Mouse (Mus musculus) forebrain, embryonic 13.5 days (tissue): ENCODE measurements around the gene Cdc42bpa. TPM values are rescaled to one million over a fixed set of nuclear protein-coding genes. Genes with fewer than 3 reads are reported as not detected.

Experiments used
- ATAC-seq: fragments of 200-750 bp; cut with Nextera tagmentation; 2 replicates; pipeline ENCODE4 v1.8.0; 2017
- H3K27ac ChIP-seq: fragments of 300-500 bp; sonication (generic); 2 replicates; pipeline ENCODE4 v1.5.1; 2015; ENCODE audit warnings: inconsistent platforms, mild to moderate bottlenecking, moderate library complexity
- H3K27me3 ChIP-seq: fragments of 300-500 bp; sonication (generic); 2 replicates; pipeline ENCODE4 v1.6.1; 2015; ENCODE audit warnings: mild to moderate bottlenecking, inconsistent platforms
- H3K36me3 ChIP-seq: fragments of 300-500 bp; sonication (generic); 2 replicates; pipeline ENCODE4 v1.6.1; 2015; ENCODE audit warnings: mild to moderate bottlenecking, inconsistent platforms; ENCODE audit not compliant: poor library complexity, severe bottlenecking
- H3K4me1 ChIP-seq: fragments of 300-500 bp; sonication (generic); 2 replicates; pipeline ENCODE4 v1.6.1; 2015; ENCODE audit warnings: inconsistent platforms
- H3K4me2 ChIP-seq: fragments of 300-500 bp; sonication (generic); 2 replicates; pipeline ENCODE4 v1.6.1; 2015; ENCODE audit warnings: inconsistent platforms, mild to moderate bottlenecking, moderate library complexity
- H3K4me3 ChIP-seq: fragments of 300-500 bp; sonication (generic); 2 replicates; pipeline ENCODE4 v1.5.1; 2015; ENCODE audit warnings: mild to moderate bottlenecking, inconsistent platforms
- H3K9ac ChIP-seq: fragments of 300-500 bp; sonication (generic); 2 replicates; pipeline ENCODE4 v1.6.1; 2015; ENCODE audit warnings: mild to moderate bottlenecking, inconsistent platforms
- H3K9me3 ChIP-seq: fragments of 300-500 bp; sonication (generic); replicated peaks from 2 replicates; pipeline ENCODE4 v1.6.1; 2016; ENCODE audit warnings: inconsistent platforms
- WGBS: fragments of 180-500 bp; shearing (Covaris S2); methylation state at CpG from one replicate; pipeline ENCODE4 v1.1.7; 2015; 5-methylcytosine and 5-hydroxymethylcytosine counted together
- polyA plus RNA-seq: library from polyadenylated mRNA; unstranded; fragments of >200 nt; fragmentation: Nextera tagmentation; extraction: Ambion mirVana; gene quantifications from 2 replicates; pipeline ENCODE4 v1.2.1, GENCODE M21; 2015

Gene Cdc42bpa
- polyA plus RNA-seq, 1 experiment from 2014 or later, result 22.0 TPM

DNA sequence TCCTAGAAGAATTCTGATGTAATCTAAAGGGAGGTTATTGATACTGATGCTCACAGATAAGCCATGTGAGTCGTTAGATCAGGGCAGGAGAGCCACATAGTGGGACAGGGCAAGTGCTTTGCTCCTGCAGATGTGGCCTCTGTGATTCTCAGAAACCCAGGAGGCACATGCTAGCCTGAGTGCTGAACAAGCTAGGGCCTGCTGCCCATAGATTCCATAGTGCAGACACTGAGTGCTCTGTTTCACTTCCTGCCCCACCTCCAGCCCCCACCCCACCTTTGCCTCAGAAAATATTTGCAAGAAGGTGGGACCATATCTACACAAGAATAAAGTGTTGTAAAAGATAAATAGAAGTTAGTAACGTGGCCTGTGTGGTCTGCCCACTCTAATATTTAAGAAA lies 198.4 kb downstream of the Cdc42bpa start:
- Histone ChIP-seq H3K36me3 (peaks cover 46% of the 10 kb centered on the region), H3K9me3 (no peaks in the 10 kb centered on the region), H3K9ac (no peak overlapping the region), H3K27me3 (no peaks in the 10 kb centered on the region), H3K4me2 (no peak overlapping the region), H3K4me3 (no peak overlapping the region), H3K27ac (no peak overlapping the region), H3K4me1 (no peaks in the 10 kb centered on the region)
- no peak for ATAC-seq
- 89% methylated on average over 2 of the region's 2 CpGs for WGBS

DNA sequence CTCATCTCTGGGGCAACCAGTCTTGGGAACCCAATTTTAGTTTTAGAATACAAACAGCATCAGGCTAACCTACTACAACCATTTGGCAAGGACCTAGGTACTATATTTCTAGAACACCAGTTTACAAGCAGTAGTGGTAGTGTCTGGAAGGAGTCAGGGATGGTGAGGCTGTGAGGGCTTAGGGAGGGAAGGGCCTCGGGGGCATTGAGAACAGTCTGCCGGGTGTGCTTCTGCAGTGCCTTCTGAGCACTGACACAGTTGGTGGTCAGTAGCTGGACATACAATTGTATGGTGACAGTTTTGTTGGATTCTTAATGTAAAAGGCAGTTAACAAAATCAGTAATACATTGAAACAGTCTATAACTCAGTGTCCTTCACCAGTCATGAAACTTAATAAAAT lies 200.3 kb downstream of the Cdc42bpa start:
- no peak overlapping the region for H3K27ac ChIP-seq
- no peaks in the 10 kb centered on the region for H3K9me3 ChIP-seq

DNA sequence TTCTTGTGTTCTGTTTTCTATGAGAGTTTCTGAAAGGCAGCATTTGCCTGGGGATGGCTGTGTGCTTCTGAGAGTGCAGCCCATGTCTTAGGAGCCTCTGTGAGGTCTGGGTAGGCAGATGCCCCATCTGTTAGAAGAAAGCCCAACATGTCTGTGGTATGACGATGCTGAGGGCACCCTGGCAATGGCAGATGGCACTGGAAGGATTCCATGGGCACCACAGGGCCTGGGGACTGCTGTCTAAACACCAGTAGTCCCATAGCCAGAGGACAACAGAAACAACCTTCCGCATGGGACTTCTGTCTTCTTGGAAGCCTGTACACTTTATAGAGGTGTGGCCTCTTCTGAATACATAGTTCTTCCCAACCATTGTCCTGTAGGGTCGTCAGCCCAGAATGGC lies 200.9 kb downstream of the Cdc42bpa start:
- Histone ChIP-seq H3K4me3 (no peak overlapping the region), H3K9me3 (no peaks in the 10 kb centered on the region), H3K4me1 (no peaks in the 10 kb centered on the region), H3K27ac (no peak overlapping the region), H3K36me3 (peaks cover 46% of the 10 kb centered on the region), H3K27me3 (no peaks in the 10 kb centered on the region), H3K9ac (no peak overlapping the region), H3K4me2 (no peak overlapping the region)
- WGBS, result 76% methylated on average over 3 of the region's 3 CpGs
- ATAC-seq, result no peak

More for the DNA sequence above, 200.3 kb downstream of the Cdc42bpa start:
- H3K4me3 ChIP-seq, result no peak overlapping the region
- H3K27me3 ChIP-seq, result no peaks in the 10 kb centered on the region
- WGBS, result 88% methylated on average over 2 of the region's 2 CpGs
- peaks cover 42% of the 10 kb centered on the region for H3K36me3 ChIP-seq
- H3K9ac ChIP-seq, result no peak overlapping the region
- no peaks in the 10 kb centered on the region for H3K4me1 ChIP-seq
- ATAC-seq, result no peak
- no peak overlapping the region for H3K4me2 ChIP-seq

DNA sequence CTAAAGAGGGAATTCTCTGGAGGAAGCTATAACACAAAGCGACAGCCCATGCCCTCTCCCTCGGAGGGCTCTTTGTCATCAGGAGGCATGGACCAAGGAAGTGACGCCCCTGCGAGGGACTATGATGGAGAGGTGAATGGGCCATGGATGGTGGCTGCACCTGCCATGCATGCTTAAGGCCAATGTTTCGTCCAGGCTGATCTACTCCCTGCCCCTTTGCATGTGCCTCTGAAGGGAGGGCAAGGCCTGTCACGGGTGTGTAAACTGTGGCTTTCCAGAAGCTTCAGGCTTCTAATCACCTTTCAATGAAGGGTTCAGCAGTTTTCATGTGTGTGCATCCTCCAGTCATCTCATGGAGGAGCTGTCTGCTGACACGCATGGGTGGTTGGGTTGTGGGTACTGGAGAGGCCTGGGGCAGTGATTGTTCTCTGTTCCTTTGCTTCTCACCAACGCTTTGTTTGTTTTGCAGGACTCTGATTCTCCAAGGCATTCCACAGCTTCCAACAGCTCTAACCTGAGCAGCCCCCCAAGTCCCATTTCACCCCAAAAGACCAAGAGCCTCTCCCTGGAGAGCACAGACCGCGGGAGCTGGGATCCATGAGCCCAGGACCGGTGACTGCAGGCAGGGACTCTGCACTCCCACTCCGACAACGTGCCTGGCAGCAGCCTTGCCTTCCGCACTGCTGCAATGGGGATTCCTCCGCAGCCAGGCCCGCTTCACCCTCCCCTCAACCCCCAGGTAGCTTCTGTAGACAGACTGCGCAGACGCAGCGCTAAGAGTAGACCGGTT lies 201.5 kb downstream of the Cdc42bpa start:
- Histone ChIP-seq H3K4me3 (no peak overlapping the region), H3K4me2 (no peak overlapping the region), H3K9ac (no peak overlapping the region), H3K27me3 (no peaks in the 10 kb centered on the region), H3K36me3 (peaks cover 46% of the 10 kb centered on the region), H3K27ac (no peak overlapping the region), H3K9me3 (no peaks in the 10 kb centered on the region), H3K4me1 (no peaks in the 10 kb centered on the region)
- WGBS, result 92% methylated on average over 20 of the region's 20 CpGs
- ATAC-seq, result no peak

DNA sequence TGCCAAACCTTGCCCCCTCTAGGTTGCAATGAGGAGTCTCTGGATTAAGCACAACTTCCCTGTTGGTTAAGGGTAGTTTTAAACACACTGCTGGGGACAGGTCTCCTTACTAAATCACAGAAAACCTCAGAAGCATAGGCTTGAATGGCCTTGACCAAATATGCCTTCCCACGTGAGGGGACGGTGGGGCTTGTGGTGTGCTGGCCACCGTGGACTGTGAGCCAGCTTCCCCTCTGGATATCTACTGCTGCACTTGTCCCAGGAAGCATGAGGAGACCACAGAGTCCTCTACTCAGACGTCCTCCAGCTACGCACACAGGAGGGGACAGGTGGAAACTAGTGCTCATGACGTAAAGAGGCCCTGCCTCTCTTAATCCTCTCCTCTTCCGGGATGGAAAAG lies 202.7 kb downstream of the Cdc42bpa start:
- no peaks in the 10 kb centered on the region for H3K27me3 ChIP-seq
- no peaks in the 10 kb centered on the region for H3K4me1 ChIP-seq
- no peak overlapping the region for H3K4me3 ChIP-seq
- no peak overlapping the region for H3K27ac ChIP-seq
- 87% methylated on average over 7 of the region's 7 CpGs for WGBS
- H3K36me3 ChIP-seq, result peaks cover 46% of the 10 kb centered on the region
- H3K9me3 ChIP-seq, result no peaks in the 10 kb centered on the region
- no peak overlapping the region for H3K9ac ChIP-seq
- H3K4me2 ChIP-seq, result no peak overlapping the region
- ATAC-seq, result no peak

DNA sequence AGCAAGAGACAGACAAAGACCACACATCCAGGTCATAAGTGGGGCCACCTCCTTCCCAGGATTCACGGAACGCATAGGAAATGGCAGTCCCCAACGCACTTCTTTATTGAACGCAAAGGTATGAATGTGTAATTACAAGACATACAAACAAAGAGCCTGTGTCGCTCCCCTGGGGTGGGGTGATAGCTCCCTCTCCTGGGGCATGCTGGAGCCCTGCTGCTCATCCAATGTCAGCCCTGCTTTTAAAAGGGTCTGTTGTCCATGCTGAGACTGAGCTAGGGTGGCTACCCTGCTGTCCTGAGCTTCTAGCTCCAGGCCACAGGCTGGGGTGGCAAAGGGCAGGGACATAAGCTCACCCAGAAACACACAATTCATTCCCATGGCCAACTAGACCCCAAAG lies 206.3 kb downstream of the Cdc42bpa start:
- H3K27ac ChIP-seq, result no peak overlapping the region
- 84% methylated on average over 5 of the region's 5 CpGs for WGBS
- ATAC-seq, result no peak

DNA sequence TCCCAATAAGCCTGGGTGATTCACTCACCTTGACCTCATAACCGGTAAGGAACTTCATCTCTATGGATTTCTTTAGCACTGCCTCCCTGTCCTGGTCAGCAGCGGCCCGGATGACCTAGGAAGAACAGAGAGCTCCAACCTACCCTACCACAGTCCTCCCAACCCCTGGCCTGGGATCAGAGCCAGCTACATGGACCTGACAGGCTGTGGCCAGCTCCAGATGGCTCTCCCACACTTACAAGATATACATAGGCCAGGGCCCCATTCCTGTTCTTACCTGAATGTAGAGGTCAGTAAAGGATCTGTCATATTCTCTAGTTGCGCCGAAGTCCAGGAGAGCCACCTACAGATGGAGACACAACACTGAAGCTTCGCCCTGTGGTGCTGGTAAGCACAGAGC lies 208.0 kb downstream of the Cdc42bpa start:
- no peak for ATAC-seq
- Histone ChIP-seq H3K4me3 (no peak overlapping the region), H3K27ac (no peak overlapping the region), H3K9ac (no peak overlapping the region), H3K9me3 (no peaks in the 10 kb centered on the region), H3K4me1 (no peaks in the 10 kb centered on the region), H3K4me2 (no peak overlapping the region), H3K27me3 (no peaks in the 10 kb centered on the region), H3K36me3 (peaks cover 9% of the 10 kb centered on the region)
- 95% methylated on average over 6 of the region's 6 CpGs for WGBS

More for the DNA sequence above, 206.3 kb downstream of the Cdc42bpa start:
- Histone ChIP-seq H3K9me3 (no peaks in the 10 kb centered on the region), H3K4me2 (no peak overlapping the region), H3K4me1 (no peaks in the 10 kb centered on the region), H3K36me3 (peaks cover 27% of the 10 kb centered on the region), H3K27me3 (no peaks in the 10 kb centered on the region), H3K9ac (no peak overlapping the region), H3K4me3 (no peak overlapping the region)

DNA sequence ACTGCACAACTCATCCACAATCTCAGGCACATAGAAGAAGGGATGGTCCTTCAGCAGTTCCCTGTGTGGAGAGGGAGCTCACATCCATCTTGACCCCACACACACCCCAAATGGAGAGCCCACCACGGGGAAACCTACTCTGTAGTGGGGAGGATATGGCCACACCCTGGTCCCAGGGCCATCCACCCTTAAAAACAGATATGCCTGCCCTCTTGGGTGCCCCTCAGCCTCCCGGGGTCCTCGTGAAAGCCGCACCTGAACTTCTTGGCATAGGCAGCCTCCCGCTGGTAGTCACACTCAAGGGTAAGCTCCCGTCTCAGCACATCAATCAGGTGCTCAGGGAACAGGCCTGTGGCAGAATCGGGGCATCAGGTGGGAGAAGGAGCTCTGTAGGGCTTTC lies 208.9 kb downstream of the Cdc42bpa start:
- no peak for ATAC-seq
- Histone ChIP-seq H3K27ac (no peak overlapping the region), H3K9ac (no peak overlapping the region), H3K4me3 (no peak overlapping the region), H3K27me3 (no peaks in the 10 kb centered on the region), H3K9me3 (no peaks in the 10 kb centered on the region), H3K4me2 (no peak overlapping the region), H3K36me3 (peaks cover 6% of the 10 kb centered on the region), H3K4me1 (no peaks in the 10 kb centered on the region)
- WGBS, result 85% methylated on average over 7 of the region's 7 CpGs

DNA sequence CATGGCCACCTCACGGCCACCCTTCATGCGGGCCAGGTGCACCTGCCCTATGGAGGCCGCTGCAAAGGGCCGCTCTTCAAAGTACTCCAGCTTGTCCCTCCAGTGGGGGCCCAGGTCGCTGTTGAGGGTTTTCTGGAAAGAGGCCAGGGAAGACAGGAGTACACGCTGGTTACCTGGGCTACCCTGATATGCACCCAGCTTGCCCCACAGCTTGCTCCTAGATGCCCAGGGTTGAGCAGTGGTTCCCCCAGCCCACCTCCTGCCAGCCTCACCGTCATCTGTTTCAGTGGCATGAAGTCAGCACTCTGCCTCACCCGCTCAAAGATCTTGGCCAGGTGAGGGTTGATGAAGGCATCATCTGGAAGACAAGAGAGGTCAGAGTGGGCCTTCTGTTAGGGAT lies 209.8 kb downstream of the Cdc42bpa start:
- Histone ChIP-seq H3K4me3 (no peak overlapping the region), H3K27ac (no peak overlapping the region), H3K4me1 (no peaks in the 10 kb centered on the region), H3K4me2 (no peak overlapping the region), H3K27me3 (no peaks in the 10 kb centered on the region), H3K9me3 (no peaks in the 10 kb centered on the region), H3K9ac (no peak overlapping the region), H3K36me3 (peaks cover 6% of the 10 kb centered on the region)
- ATAC-seq, result no peak
- WGBS, result 93% methylated on average over 8 of the region's 8 CpGs

DNA sequence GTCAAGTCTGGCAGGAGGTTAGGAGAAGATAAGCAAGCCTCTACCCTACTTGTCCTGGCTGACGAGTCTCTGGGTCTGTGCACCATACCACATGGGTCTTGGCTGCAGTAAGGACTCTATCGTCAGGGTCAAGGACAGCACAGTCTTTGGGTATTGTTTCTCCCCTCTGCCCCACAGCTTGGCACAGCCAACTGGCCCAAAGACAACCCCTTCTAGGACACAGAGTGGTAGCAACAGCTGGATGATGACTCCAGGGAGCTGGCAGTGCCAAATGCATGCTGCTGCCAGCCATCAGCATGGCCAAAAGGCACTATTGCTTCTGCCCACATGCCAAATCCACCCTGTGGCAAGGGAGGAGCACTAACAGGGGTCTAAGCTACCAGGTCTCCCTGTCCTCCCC lies 211.6 kb downstream of the Cdc42bpa start:
- 91% methylated on average over 2 of the region's 2 CpGs for WGBS

DNA sequence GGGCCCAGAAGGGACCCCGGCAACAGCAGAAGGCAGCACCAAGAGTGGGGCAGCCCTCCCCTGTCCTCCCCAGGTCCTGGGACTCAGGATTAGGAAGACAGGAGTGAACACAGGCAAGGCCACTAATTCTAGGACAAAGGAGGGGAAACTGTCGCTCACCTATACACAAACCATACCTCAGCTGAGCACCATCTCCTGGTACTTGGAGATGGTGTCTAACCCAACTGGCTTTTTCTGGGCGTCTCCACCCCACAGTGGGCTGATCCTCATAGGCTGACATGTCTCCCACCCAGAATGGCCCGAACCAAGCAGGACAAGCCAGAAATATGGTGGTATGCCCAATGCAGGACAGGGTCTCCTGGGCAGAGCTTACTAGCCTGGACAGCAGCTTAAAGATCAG lies 212.3 kb downstream of the Cdc42bpa start:
- no peak overlapping the region for H3K9ac ChIP-seq
- no peaks in the 10 kb centered on the region for H3K9me3 ChIP-seq
- no peak overlapping the region for H3K27ac ChIP-seq
- no peak for ATAC-seq
- H3K36me3 ChIP-seq, result no peaks in the 10 kb centered on the region; the same call in 1 of the 2 replicates
- H3K4me3 ChIP-seq, result no peak overlapping the region
- H3K4me1 ChIP-seq, result no peaks in the 10 kb centered on the region
- no peak overlapping the region for H3K4me2 ChIP-seq
- 90% methylated on average over 4 of the region's 4 CpGs for WGBS
- H3K27me3 ChIP-seq, result no peaks in the 10 kb centered on the region

More for the DNA sequence above, 211.6 kb downstream of the Cdc42bpa start:
- Histone ChIP-seq H3K4me2 (no peak overlapping the region), H3K36me3 (no peaks in the 10 kb centered on the region; the same call in 1 of the 2 replicates), H3K4me3 (no peak overlapping the region), H3K4me1 (no peaks in the 10 kb centered on the region), H3K9me3 (no peaks in the 10 kb centered on the region), H3K9ac (no peak overlapping the region), H3K27ac (no peak overlapping the region), H3K27me3 (no peaks in the 10 kb centered on the region)
- no peak for ATAC-seq

DNA sequence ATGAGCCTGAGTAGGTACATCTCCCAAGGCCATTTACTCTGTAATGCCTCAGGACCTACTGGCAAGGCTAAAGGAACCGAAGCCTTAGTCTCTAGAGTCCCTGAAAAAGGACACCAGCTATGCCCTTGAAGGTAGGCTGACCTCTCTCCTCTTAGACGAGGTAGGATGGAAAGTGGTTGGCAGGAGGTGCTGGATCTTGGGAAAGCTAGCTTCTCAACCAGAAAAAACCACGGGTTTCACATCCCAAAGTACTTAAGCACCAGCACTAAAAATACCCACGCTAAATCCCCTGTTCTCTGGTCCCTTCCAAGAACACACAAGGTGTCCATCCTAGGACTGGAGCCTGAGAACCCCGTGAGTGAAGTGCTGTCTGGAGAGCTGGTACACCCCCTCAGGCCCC lies 212.7 kb downstream of the Cdc42bpa start:
- 86% methylated on average over 5 of the region's 5 CpGs for WGBS
- no peak overlapping the region for H3K9ac ChIP-seq

DNA sequence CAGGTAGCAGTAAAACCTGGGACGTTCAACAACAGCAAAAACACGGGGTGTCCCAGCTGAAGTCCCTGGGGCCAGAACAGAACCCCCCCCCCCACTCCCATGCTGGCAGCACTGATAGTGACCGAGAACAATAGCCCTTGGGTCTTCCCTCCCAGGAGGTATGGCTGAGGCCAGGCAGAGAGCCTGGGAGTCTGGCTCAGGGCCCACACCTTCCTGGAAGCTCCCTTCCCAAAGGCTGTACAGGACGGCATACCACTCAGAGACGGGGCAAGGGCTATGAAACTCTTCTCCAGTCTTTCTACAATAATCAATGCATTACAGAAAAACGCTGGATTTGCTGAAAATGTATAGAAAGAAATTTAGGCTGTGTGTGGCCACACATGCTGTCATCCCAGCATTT lies 214.4 kb downstream of the Cdc42bpa start:
- H3K4me2 ChIP-seq, result no peak overlapping the region
- no peaks in the 10 kb centered on the region for H3K27me3 ChIP-seq
- H3K4me1 ChIP-seq, result no peaks in the 10 kb centered on the region
- H3K27ac ChIP-seq, result no peak overlapping the region
- H3K9ac ChIP-seq, result no peak overlapping the region
- no peak for ATAC-seq
- H3K36me3 ChIP-seq, result no peaks in the 10 kb centered on the region
- H3K9me3 ChIP-seq, result no peaks in the 10 kb centered on the region
- H3K4me3 ChIP-seq, result no peak overlapping the region
- WGBS, result 65% methylated on average over 6 of the region's 6 CpGs

More for the DNA sequence above, 212.7 kb downstream of the Cdc42bpa start:
- ATAC-seq, result no peak
- no peaks in the 10 kb centered on the region for H3K9me3 ChIP-seq
- no peaks in the 10 kb centered on the region for H3K36me3 ChIP-seq
- no peak overlapping the region for H3K4me2 ChIP-seq
- no peak overlapping the region for H3K4me3 ChIP-seq
- H3K27me3 ChIP-seq, result no peaks in the 10 kb centered on the region
- no peaks in the 10 kb centered on the region for H3K4me1 ChIP-seq
- H3K27ac ChIP-seq, result no peak overlapping the region
